Mouse (Mus musculus) heart, postnatal 0 days (tissue): ENCODE results near the gene E030030I06Rik. TPM values are rescaled to one million over a fixed set of nuclear protein-coding genes. Genes with fewer than 3 reads are reported as not detected.
A peak's percentile ranks its signal among the peaks of the same experiment; 100 is the strongest.
"Not testable (repeated sequence)": the region's sequence is repeated elsewhere in the genome, so short reads cannot be mapped to it uniquely, and the experiment has no call there.

Experiments
- ATAC-seq: fragments of 200-750 bp; cut with Nextera tagmentation; 2 replicates; pipeline ENCODE4 v1.8.0; 2017; ENCODE audit warnings: low read depth, moderate number of reproducible peaks, moderate library complexity; ENCODE audit not compliant: insufficient read depth
- DNase-seq: peaks from one replicate; pipeline ENCODE4 v3.0.0-alpha.2; 2016; ENCODE audit warnings: low spot score
- H3K27ac ChIP-seq: fragments of 300-500 bp; sonication (generic); 2 replicates; pipeline ENCODE4 v1.5.1; 2014; ENCODE audit warnings: low read depth, mild to moderate bottlenecking
- H3K27me3 ChIP-seq: fragments of 300-500 bp; sonication (generic); 2 replicates; pipeline ENCODE4 v1.6.1; 2014; ENCODE audit warnings: low read length, mixed read lengths; ENCODE audit not compliant: control insufficient read depth, insufficient read depth
- H3K36me3 ChIP-seq: fragments of 300-500 bp; sonication (generic); replicated peaks from 2 replicates; pipeline ENCODE4 v1.6.1; 2014; ENCODE audit warnings: low read length, mixed read lengths; ENCODE audit not compliant: control insufficient read depth, insufficient read depth
- H3K4me1 ChIP-seq: fragments of 300-500 bp; sonication (generic); 2 replicates; pipeline ENCODE4 v1.6.1; 2014; ENCODE audit warnings: antibody characterized with exemption; ENCODE audit not compliant: control insufficient read depth, insufficient read depth
- H3K4me2 ChIP-seq: fragments of 300-500 bp; sonication (generic); 2 replicates; pipeline ENCODE4 v1.6.1; 2014; ENCODE audit warnings: low read depth, mild to moderate bottlenecking, low read length, moderate library complexity
- H3K4me3 ChIP-seq: fragments of 300-500 bp; sonication (generic); 2 replicates; pipeline ENCODE4 v1.5.1; 2014; ENCODE audit warnings: low read depth, low read length
- H3K9ac ChIP-seq: fragments of 300-500 bp; sonication (generic); replicated peaks from 2 replicates; pipeline ENCODE4 v1.6.1; 2014; ENCODE audit warnings: low read depth, low read length, mixed read lengths
- H3K9me3 ChIP-seq: fragments of 300-500 bp; sonication (generic); replicated peaks from 2 replicates; pipeline ENCODE4 v1.6.1; 2016; ENCODE audit warnings: low read length; ENCODE audit not compliant: control insufficient read depth
- CTCF ChIP-seq: IDR thresholded peaks from 2 replicates; pipeline ENCODE4 v1.5.1; 2016; ENCODE audit warnings: antibody characterized with exemption, control low read depth, low read depth
- EP300 ChIP-seq: IDR thresholded peaks from 2 replicates; pipeline ENCODE4 v1.6.1; 2016; ENCODE audit warnings: antibody characterized with exemption, low read depth
- WGBS: fragments of 180-500 bp; shearing (Covaris S2); extraction: QIAGEN DNeasy Blood & Tissue Kit; methylation state at CpG from one replicate; pipeline ENCODE4 v1.1.7; 2014; 5-methylcytosine and 5-hydroxymethylcytosine counted together
- polyA plus RNA-seq: library from polyadenylated mRNA; unstranded; fragments of >200 nt; fragmentation: Nextera tagmentation; extraction: Ambion mirVana; gene quantifications from 2 replicates; pipeline ENCODE4 v1.2.1, GENCODE M21; 2015
- total RNA-seq: library from RNA; depleted of rRNA; stranded (reverse); fragments of >200 nt; gene quantifications from 2 replicates; pipeline ENCODE4 v1.2.3, GENCODE M21; 2014; ENCODE audit warnings: low replicate concordance; rRNA removed

The E030030I06Rik gene
- total and polyA plus RNA-seq, 2 experiments from 2014 or later = 3.2 to 4.2 TPM

- peak; percentile 75 for DNase-seq
- ATAC-seq = peak; percentile 39; the same call in 1 of the 2 replicates
- TF ChIP-seq CTCF (peak; percentile 73), EP300 (no peak)
- WGBS = 2% methylated on average over 19 of the region's 19 CpGs
- Histone ChIP-seq H3K27ac (no peak overlapping the region), H3K9ac (0 out of 2 replicates have a peak overlapping the region, but pooled peaks have one; percentile 3), H3K4me2 (peak overlapping the region; percentile 66), H3K4me3 (peak overlapping the region; percentile 45), H3K36me3 (no peaks in the 10 kb centered on the region), H3K27me3 (no peaks in the 10 kb centered on the region), H3K9me3 (no peaks in the 10 kb centered on the region), H3K4me1 (no peaks in the 10 kb centered on the region)
Measured at GRCm38 (mm10) chr10:22140665-22141280, 8.3 kb downstream of the E030030I06Rik start.

GRCm38 (mm10) chr10:22074531-22074930, 74.5 kb downstream of the E030030I06Rik start:
- no peak overlapping the region for H3K27ac ChIP-seq
- H3K4me1 ChIP-seq = no peaks in the 10 kb centered on the region
- H3K4me3 ChIP-seq = no peak overlapping the region
- DNase-seq (no peak), ATAC-seq (no peak)
- no peaks in the 10 kb centered on the region for H3K27me3 ChIP-seq
- no peaks in the 10 kb centered on the region for H3K9me3 ChIP-seq
- H3K4me2 ChIP-seq = no peak overlapping the region
- H3K36me3 ChIP-seq = no peaks in the 10 kb centered on the region
- H3K9ac ChIP-seq = no peak overlapping the region
- 78% methylated on average over 2 of the region's 2 CpGs for WGBS
- no peak for TF ChIP-seq CTCF
- TF ChIP-seq EP300 = no peak

GRCm38 (mm10) chr10:22072739-22073138, 76.3 kb downstream of the E030030I06Rik start:
- Histone ChIP-seq H3K9me3 (no peaks in the 10 kb centered on the region), H3K4me2 (no peak overlapping the region), H3K4me1 (no peaks in the 10 kb centered on the region), H3K4me3 (no peak overlapping the region), H3K27me3 (no peaks in the 10 kb centered on the region), H3K9ac (no peak overlapping the region), H3K27ac (no peak overlapping the region), H3K36me3 (no peaks in the 10 kb centered on the region)
- 49% methylated on average over 2 of the region's 2 CpGs for WGBS
- ATAC-seq (no peak), DNase-seq (no peak)
- no peak for TF ChIP-seq CTCF
- no peak for TF ChIP-seq EP300

GRCm38 (mm10) chr10:22070576-22070975, 78.5 kb downstream of the E030030I06Rik start:
- TF ChIP-seq CTCF (no peak), EP300 (no peak)
- Histone ChIP-seq H3K4me1 (no peaks in the 10 kb centered on the region), H3K4me3 (no peak overlapping the region), H3K4me2 (no peak overlapping the region), H3K27me3 (no peaks in the 10 kb centered on the region), H3K9me3 (no peaks in the 10 kb centered on the region; the same call in 1 of the 2 replicates), H3K9ac (no peak overlapping the region), H3K27ac (no peak overlapping the region), H3K36me3 (no peaks in the 10 kb centered on the region)
- DNase-seq (no peak), ATAC-seq (no peak)
- WGBS = 42% methylated on average over 4 of the region's 4 CpGs

GRCm38 (mm10) chr10:22070168-22070567, 78.9 kb downstream of the E030030I06Rik start:
- Histone ChIP-seq H3K4me3 (no peak overlapping the region), H3K27ac (no peak overlapping the region), H3K4me2 (no peak overlapping the region), H3K4me1 (no peaks in the 10 kb centered on the region), H3K9me3 (no peaks in the 10 kb centered on the region; the same call in 1 of the 2 replicates), H3K9ac (no peak overlapping the region), H3K36me3 (no peaks in the 10 kb centered on the region), H3K27me3 (no peaks in the 10 kb centered on the region)
- 72% methylated on average over 2 of the region's 2 CpGs for WGBS
- no peak for DNase-seq
- no peak for ATAC-seq
- no peak for TF ChIP-seq CTCF
- no peak for TF ChIP-seq EP300

- not testable (repeated sequence) for H3K27ac ChIP-seq, H3K4me2 ChIP-seq, DNase-seq, H3K9me3 ChIP-seq, H3K36me3 ChIP-seq, H3K4me1 ChIP-seq, H3K4me3 ChIP-seq, ATAC-seq, H3K9ac ChIP-seq, H3K27me3 ChIP-seq
- 82% methylated on average over 7 of the region's 7 CpGs for WGBS
Measured at GRCm38 (mm10) chr10:22067979-22068378, 81.1 kb downstream of the E030030I06Rik start, which contains the start of gene 4930444G20Rik. 4930444G20Rik (minus strand) TSS chr10:22068079.

Other genes with a start within 250 kb of the E030030I06Rik start
- not detected in 2 replicates for gene 4930444G20Rik, start 81.2 kb downstream of the E030030I06Rik start, total RNA-seq
- not detected in 2 replicates for gene 4930444G20Rik, start 81.2 kb downstream of the E030030I06Rik start, polyA plus RNA-seq
- 1.3 TPM in 1 of 2 replicates, not detected in the other for gene Raet1e, start 9.3 kb upstream of the E030030I06Rik start, total RNA-seq
- gene Raet1e, start 9.3 kb upstream of the E030030I06Rik start, polyA plus RNA-seq = 0.85 and 1.1 TPM in 2 replicates
- not detected in 2 replicates for gene H60b, start 9.3 kb upstream of the E030030I06Rik start, total RNA-seq
- 0.36 and 0.37 TPM in 2 replicates for gene H60b, start 9.3 kb upstream of the E030030I06Rik start, polyA plus RNA-seq
- 4.3 TPM in 1 of 2 replicates, not detected in the other for gene Raet1d, start 211.3 kb upstream of the E030030I06Rik start, total RNA-seq
- 2.0 and 2.5 TPM in 2 replicates for gene Raet1d, start 211.3 kb upstream of the E030030I06Rik start, polyA plus RNA-seq